Mouse (Mus musculus): Measurements from ENCODE around the gene F830045P16Rik. TPM values are rescaled to one million over a fixed set of nuclear protein-coding genes. Genes with fewer than 3 reads are reported as not detected.

The F830045P16Rik gene
- total RNA-seq (2021), result not detected in 2 replicates
- long read RNA-seq, result 0 reads

DNA sequence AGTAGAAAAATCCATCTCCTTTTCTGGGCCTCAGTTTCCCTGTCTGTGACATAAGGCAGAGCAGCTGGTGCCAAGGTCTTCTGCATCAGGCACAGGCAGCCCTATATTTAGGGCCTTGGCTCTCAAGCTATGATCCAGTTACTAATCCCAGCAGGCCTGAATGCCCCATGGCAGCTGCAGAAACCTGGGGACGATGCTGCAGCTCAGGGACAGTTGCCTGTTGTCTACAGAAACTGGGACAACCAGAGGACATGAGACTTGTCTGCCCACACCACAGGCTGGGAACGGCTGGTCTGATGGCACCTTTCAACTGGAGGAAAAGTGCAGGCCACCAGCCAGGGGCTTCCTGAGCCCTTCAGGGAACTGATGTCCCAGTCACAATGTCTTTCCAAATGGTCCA lies at the start of gene F830045P16Rik:
TSS of gene F830045P16Rik (minus strand) at position 226 of the 400 bp plus-strand sequence.
- DNase-seq, result no peak

GRCm38 (mm10) chr2:129585904-129586514 lies 49.6 kb upstream of the F830045P16Rik start:
- peak; percentile 23 for DNase-seq

DNA sequence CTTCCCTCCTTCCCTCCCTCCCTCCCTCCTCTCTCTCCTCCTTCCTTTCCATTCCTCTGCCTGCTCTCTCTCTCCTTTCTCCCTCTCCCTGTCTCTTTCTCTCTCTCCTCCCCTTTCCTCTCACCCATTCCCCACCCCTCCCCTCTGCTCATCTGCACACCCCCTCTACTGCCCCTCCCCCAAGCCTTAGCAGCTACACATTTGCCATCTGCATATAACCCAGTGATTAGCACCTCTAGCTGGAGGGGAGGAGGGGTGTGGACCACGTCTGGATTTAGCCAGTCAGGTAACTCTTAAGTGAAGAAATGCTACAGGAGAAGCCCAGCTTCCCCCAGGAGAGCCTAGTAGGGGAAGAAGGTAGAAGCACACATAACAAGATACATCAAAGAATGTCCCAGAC lies 48.5 kb upstream of the F830045P16Rik start:
- no peak for DNase-seq

GRCm38 (mm10) chr2:129582261-129582660 lies 45.9 kb upstream of the F830045P16Rik start:
- DNase-seq, result no peak

DNA sequence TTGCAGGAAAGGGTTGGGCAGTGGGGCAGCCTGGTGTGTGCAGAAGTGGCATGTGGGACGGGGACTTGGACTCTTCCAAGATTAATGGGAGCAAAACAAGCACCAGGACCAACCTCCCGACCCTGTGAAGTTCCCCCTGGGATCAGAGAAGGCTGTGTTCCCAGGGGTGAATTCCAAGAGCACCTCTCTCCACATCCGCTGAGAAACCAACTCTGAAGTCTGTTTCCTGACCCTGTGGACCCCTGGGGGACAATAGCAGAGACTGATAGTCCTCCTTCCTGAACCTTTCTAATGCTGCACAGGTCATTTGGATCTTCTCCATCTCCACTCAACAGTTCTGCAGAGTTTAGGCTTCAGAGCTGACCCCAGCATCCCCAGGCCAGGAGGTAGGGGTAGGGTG lies 45.4 kb upstream of the F830045P16Rik start:
- DNase-seq, result no peak

- peak; percentile 75 for DNase-seq
These were observed 44.3 kb upstream of the F830045P16Rik start for GRCm38 (mm10) chr2:129580656-129581055.

GRCm38 (mm10) chr2:129576611-129577447 lies 40.4 kb upstream of the F830045P16Rik start:
- DNase-seq, result no peak

GRCm38 (mm10) chr2:129575113-129575512 lies 38.7 kb upstream of the F830045P16Rik start:
- no peak for DNase-seq

GRCm38 (mm10) chr2:129574395-129575046 lies 38.1 kb upstream of the F830045P16Rik start:
- no peak for DNase-seq

GRCm38 (mm10) chr2:129573701-129574273 lies 37.4 kb upstream of the F830045P16Rik start:
- no peak for DNase-seq

DNA sequence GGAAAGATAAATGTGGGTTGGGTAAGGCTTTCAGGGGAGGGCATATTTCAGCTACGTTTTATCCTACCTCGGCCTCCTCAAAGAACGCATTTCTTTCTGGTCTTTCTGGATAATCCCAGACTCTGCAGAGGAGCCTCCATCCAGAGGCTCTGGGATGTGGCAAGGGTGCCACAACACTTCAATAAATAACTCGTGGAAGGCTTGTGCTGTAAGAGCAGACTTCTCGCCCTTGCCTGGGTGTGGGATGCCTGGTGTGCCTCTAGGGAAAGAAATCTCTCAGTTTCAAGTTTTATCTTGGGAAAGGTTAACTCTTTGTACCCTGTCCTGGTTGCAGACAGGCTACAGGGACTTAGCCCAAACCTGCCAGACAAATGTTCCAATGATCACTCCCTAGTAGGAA lies 33.2 kb upstream of the F830045P16Rik start:
- DNase-seq, result no peak

DNA sequence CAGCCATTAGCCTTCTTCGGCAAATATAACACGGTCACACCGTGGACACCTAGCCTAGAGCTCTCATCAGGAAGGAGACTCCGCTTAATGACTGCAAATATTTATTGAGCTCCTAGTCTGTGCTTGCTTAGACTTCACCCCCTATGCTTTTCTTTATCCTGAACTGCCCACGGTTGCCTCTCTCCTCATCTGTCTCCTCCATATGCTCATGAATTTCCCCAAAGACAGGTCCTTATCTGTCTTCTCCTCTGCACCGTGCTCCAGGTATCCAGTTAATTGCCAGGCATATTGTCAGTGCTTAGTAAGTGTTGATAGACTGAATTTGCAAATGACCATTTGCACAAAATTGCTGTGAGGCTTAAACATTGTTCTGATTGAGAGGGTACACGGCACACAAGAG lies 32.7 kb upstream of the F830045P16Rik start:
- no peak for DNase-seq

DNA sequence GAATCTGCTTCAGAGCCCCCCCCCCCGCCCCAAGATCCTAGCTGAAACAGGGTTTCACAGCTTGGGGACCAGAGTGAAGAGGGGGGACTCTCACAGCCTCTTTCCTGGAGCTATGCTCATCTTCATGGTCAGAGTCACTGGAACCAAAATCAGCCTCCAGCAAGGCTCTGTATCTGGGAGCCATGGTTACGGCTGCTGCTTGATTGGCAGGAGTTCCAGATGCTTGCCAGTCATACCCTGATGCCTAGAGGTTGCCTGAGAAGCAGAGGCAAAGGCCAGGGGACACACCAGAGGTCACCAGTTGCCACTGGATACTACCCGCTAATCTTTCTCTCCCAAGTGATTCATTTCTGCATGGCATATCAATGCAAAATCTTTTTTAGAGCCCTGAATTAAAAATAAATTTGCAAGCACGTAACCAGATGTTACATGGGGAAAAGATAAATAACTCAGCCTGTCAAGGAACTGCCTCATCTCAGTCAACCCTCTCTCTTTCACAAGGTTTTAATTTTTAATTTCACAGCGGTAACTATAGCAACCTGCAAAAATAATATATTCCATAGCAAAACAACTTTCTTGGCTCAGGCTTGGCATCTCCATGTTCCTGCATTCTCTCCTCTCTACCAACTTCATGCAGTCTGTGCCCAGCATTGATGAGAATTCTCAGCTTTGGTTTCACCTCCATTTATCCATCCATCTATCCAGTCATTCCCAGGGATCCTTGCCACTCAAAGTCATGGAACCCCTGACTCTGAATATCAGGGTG lies 27.7 kb upstream of the F830045P16Rik start:
- DNase-seq, result no peak

- no peak for DNase-seq
These were observed 25.4 kb upstream of the F830045P16Rik start for GRCm38 (mm10) chr2:129561796-129562195.

- DNase-seq, result no peak
These were observed 22.4 kb upstream of the F830045P16Rik start for GRCm38 (mm10) chr2:129558875-129559219.

DNA sequence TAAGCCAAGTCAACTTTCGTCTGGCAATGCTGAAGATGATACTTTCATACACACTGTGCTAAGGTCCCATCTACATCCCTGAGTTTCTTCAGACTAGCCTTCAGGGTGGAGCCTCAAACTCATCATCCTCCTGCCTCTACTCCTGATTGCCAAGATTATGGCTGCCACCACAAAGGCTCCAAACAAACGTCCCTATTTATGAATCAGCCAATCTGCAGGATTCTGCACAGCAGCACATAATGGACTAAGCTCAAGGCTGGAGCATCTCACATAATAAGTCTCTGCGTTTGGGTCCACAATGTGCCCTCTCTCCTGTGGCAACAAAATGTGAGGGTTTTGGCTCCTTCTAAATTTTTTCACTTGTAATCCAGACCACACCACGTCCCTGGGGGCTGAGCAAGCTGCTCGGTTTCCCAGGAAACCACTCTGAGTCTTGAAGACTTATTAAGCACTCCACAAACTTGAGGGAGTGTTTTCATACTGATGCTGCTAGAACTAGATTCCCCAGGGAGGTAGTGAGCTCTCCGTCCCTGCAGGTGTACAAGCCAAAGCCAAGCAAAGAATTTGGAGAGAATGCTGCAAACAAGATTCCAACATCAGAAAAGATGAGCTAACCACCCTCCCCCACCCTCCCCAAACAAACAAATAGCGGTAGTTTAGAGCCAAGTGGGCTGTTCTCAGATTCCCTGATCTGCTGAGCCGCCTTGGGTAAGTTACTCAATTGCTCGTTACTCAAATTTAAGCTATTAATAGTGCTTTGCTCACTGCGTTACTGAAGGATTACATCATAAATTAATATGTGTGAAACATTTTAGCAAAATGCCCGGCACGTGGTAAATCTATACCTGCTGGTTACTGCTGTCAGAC lies 21.8 kb upstream of the F830045P16Rik start:
- DNase-seq, result no peak

DNA sequence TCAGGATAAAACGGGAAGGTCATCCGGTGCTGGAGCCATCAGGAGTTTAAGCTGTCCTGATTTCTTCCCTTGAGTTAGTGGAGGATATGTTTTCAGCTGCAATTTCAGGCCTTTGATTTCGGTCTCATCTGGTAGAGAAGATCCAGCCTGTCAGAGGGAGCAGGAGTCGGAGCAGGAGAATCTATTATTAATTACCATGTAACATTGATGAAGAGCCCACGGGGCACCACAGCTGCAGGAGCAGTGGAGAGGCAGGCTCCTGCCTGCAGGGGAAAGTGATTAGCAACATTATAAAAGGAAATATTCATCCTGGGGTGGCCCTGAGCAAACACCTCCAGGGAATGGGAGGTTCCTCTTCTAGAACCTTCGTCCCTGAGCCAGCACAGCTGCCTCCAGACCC lies 19.7 kb upstream of the F830045P16Rik start:
- no peak for DNase-seq

- no peak for DNase-seq
These were observed 14.4 kb upstream of the F830045P16Rik start for GRCm38 (mm10) chr2:129550781-129551180.

- DNase-seq, result no peak
These were observed 13.2 kb upstream of the F830045P16Rik start for GRCm38 (mm10) chr2:129549537-129550135.

GRCm38 (mm10) chr2:129546772-129547171 lies 10.4 kb upstream of the F830045P16Rik start:
- no peak for DNase-seq

- no peak for DNase-seq
These were observed 9.2 kb upstream of the F830045P16Rik start for GRCm38 (mm10) chr2:129545596-129545995.
